Mouse (Mus musculus): ENCODE results near the gene Ephb1.

Ephb1 gene

DNA sequence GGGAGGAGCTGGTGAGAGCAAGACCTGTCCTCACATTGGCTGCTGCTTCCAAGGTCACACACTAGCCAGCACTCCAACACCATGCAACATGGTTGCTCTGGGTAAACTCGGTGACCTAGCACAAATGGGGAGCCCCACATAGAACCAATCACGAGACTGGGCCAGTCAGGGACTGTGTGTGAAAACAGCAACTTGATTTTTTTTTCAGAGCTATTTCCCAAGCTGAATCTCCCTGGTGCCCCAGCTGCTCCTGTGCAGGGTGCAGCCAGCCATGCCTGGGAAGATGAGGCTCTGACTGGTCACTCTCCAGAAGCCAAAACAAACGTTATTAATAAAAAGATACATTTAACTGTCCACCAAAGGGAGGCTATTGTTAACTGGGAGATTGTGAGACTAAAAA is 173.2 kb downstream of the Ephb1 start:
- no peak for DNase-seq (ENCODE audit: low read depth in 2 of 2, low spot score in 2 of 2)

DNA sequence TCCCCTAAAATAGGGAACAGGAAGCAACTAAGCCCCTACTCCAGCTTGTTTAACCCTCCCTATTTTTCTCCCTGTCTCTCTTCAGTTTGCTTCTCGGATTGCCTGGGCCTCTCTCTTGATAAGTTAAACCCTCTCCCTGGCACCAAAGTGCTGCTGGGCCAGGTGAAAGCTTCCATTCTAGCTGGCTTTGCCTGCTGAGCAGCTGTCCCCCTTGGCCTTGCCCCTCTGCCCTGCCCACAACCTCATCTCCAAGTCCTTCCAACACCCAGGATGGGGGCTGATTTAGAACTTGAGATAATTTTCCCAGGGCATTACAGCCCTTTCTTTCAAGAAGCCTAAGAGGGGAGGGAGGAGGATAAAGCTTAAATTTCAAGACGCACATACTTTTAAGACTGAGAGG is 174.0 kb downstream of the Ephb1 start:
- DNase-seq (ENCODE audit: low read depth in 2 of 2, low spot score in 2 of 2), result no peak

DNA sequence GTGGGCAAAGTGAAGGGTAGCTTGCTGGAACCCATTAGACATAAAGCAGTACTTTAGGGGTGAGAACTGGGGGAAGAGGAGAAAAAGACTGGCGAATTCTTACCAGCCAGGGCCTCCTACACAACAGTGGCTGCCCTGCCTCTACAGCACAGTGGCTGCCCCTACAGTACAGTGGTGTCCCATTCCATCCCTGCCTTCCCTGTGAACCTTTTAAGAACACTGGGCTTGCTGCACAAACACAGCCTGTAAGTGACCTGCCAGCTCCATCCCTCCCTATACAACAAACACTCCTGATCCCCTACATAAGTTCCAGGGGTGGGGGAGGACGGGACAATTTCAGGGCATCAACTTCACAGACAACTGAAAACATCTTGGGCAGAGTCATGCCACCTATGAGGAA is 174.4 kb downstream of the Ephb1 start:
- no peak for DNase-seq (ENCODE audit: low read depth in 2 of 2, low spot score in 2 of 2)

DNA sequence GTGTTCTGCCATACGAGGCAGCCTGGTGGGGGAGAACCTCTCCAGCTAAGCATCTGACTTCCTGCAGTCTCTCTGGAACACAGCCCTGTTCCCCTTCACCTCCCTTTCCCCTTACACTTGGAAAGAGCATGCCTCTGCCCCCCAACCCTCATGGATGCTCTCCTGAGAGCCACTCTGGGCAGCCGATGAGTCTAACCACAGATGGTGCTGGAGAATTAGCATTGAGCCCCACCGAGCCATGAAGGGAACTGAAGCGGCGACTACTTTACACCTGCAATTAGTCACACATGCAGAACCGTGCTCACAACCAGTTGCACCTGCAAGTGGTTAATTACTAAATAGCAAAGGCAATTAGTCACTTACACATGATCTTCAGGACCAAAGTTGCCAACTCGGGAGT is 184.8 kb downstream of the Ephb1 start:
- no peak for DNase-seq (ENCODE audit: low read depth in 2 of 2, low spot score in 2 of 2)

DNA sequence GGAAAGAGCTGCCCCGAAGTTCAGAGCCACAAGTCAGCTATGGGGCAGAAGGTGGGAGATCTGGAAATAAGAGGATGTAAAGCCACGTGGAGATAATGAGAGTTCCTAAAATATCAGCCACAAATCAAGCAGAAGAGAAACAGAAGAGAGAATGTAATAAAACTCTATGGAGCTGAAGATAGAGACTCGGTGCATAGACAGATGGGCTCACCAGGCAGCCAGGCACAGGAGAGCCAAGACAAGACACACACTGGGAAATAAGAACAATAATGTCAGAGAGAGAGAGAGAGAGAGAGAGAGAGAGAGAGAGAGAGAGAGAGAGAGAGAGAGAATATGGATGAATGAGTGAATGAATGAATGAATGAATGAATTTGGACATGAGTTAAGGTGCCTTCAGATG is 198.6 kb downstream of the Ephb1 start:
- no peak for DNase-seq (ENCODE audit: low read depth in 2 of 2, low spot score in 2 of 2)

DNA sequence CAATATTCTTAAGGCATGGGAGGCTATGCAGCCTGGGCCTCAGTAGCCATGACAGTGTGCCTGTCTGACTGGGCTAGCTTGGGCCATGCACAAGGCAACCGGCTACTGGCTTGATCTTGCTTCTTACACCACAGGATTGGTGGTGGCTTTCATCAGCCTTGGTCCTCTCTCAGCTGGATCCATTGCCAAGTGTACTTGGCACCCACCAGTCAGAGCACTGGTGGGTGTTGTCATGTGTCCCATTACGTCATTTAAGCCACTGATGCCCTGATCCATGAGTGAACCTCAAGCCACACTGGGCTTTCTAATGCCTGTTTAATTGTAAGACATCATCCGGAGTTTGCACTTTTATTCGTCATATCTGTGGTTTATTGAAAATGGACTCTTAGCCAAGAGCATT is 215.3 kb downstream of the Ephb1 start:
- no peak for DNase-seq (ENCODE audit: low read depth in 2 of 2, low spot score in 2 of 2)

DNA sequence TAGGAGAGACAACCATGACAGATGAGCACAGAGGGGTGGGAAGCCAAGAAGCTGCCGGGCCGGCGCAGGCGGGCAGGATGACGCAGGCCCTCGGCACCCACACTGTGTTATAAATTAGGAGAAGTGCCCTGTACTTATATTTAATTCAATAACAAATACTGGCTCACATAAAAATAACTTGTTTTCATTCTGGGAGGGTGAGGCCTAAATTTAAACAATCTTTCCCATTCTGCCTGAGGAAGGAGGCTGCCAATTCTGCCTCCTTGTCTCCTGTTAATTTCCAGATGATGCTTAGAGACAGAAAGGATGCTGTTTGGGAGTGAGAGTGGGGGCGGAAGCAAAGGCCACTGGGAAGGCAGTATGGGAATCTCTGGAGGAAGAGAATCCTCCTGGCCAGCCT is 215.8 kb downstream of the Ephb1 start:
- no peak for DNase-seq (ENCODE audit: low read depth in 2 of 2, low spot score in 2 of 2)

DNA sequence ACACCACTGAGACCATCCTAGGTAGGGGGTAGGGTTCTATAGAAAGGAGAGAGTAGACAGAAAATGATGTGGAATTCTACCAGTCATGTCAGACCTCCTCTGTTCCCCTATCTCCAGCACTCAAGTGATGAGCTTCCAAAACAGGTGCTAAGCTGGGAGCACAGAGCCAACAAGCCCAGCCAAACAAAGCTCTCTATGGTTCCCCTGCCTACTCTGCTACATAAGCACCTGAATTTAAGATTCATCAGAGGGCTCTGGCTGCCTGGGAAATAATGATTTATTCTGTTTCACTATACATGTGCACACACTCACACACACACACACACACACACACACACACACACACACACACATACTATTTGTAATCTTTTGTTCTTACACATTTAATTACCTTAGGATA is 216.3 kb downstream of the Ephb1 start:
- no peak for DNase-seq (ENCODE audit: low read depth in 2 of 2, low spot score in 2 of 2)

DNA sequence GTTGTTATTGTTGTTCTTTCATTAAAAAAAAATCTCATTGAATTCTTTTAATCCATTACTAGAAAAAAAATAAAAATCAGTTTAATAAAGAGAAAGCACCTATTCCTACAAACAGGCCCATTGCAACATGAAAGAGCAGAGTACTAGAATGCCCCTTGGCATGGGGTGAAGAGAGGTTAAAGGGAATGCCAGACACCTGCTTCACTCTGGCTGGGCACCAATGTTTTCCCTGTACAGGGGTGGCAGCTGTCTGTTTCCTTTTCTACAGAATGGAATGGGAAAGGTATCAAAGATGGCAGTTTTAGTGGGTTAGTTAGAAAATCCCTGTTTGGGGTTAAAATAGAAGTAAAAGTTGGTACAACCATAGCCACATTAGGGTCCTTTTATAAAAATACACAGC is 224.0 kb downstream of the Ephb1 start:
- no peak for DNase-seq (ENCODE audit: low read depth in 2 of 2, low spot score in 2 of 2)

DNA sequence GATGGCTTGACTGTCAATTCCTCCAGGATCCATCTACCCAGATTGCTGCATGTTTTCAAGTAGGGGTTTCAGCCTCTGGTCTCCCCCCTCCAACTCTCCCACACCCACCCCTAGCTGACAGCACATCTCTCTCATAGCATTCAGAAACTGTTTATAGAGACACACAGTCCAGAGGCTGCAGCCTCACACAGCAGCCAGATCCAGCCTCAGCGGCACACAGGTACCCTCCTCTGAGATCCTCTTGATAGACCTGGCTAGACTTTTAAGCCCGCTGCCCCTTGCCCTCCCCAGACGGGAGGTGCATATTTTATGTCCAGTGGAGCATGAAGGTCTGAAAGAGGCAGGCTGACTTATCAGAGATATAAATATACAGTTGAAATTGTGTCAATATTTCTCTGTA is 228.0 kb downstream of the Ephb1 start:
- no peak for DNase-seq (ENCODE audit: low read depth in 2 of 2, low spot score in 2 of 2)

DNA sequence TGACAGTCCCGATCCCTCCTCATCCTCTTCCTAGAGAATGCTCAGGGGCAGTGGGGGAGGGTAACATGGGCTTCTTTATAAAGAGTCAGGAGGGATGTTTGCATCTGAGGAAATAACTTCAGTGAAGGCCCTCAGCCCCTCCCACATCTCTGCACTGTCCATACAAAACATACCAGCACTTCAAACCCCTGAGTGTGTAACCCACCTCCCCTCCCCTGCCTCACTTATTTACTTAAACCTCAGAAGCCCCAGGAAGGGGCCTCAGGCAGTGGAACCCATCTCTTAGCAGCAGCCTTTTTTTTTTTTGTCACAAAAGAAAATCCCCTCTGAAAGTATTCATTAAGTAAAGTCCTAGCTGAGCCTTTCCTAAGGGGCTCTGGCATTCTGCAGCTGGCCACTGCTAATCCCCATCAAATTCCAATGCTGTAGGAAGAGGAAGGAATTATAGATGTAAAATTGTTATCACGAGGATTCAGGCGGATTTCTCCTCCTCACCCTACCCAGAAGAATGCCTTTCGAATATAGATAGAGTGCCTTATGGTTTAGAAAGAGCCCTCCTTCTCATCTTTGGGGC is 231.5 kb downstream of the Ephb1 start:
- no peak for DNase-seq (ENCODE audit: low read depth in 2 of 2, low spot score in 2 of 2)

DNA sequence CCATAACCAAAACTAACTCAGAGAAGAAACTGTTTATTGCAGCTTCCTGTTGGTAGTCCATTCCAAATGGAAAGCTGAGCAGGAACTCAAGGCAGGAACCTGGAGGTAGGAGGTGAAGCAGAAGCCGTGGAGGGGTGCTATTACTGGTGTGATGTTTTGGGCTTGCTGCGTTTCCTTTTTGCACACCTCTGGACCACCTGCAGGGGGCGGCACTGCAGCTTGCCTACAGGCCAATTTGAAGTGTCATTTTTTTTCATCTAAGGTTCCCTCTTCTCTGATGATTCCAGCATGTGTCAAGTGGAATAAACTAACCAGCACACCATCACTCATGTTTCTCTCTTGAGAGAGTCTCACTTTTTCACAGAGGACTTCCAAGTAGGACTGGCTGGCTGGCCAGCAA is 235.1 kb downstream of the Ephb1 start:
- no peak for DNase-seq (ENCODE audit: low read depth in 2 of 2, low spot score in 2 of 2)

DNA sequence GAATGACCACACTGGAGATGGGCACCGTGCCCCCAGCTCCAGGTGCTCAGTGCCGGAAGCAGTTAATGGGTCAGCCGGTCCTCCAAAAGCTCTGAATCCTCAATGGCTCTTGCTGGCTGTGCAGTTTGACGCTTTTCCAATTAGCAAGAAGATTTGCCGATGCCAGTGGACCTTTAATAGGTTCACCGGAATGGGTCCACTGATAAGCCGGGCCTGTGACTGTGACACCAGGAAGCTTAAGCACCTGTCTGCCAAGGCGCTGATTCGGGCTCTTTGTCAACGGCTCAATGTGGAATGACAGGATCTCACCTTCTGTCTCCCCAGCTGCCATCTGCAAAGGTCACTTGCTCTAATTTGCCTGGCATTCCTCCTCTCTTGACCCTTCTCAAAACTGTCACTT is 239.2 kb downstream of the Ephb1 start:
- DNase-seq (ENCODE audit: low read depth in 2 of 2, low spot score in 2 of 2), result no peak

DNA sequence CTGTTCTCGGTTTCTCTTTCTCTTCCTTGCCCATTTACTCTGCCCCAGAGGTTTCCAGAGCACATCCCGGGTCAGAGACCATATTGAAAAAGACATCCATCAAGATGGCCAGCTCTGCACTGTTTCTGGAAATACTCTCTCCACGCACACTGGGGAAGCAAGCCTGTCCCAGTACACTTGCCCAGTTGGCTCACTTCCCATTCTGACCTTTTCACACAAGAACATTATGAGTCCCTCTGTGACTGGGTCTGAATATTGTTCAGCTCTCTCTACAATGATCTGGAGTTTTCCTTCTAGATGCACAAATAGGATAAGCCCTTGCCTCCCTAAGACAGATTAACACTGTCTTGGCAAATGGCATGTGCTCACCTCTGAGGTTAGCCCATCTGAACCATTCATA is 243.0 kb downstream of the Ephb1 start:
- DNase-seq (ENCODE audit: low read depth in 2 of 2, low spot score in 2 of 2), result no peak

DNA sequence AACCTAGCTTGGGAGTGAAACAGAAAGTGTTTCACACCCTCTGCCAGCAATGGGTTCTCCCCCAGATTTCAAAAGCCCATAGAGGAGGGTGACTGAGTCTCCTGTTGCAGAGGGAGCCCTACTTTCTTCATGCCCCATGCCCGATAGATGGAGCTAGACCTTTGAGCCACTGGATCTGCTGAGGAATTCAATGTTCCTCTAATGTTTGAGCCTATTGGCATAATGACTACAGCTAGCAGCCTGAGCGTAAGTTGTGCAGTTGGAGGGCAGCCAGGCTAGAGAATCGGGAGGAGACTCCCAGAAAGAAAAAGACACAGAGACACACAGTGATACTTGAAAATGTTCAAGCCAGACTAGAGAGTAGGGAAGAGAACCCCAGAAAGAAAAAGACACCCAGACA is 246.5 kb downstream of the Ephb1 start:
- no peak for DNase-seq (ENCODE audit: low read depth in 2 of 2, low spot score in 2 of 2)

DNA sequence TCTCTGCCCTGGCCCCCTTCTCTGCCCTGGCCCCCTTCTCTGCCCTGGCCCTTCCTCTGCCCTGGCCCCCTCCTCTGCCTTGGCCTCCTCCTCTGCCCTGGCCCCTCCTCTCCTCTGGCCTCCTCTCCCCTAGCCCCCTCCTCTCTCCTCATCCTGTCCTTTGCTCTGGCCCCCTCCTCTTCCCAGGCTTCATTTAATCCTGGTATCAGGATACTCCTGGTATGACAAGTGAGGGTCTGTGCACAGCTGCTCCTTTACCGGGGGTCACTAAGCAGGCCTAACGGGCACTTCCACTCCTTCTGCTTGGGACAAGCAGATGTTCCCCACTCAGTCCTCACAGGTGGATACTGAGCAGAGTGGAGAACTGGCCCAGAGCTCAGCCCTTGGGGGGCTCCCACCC is 247.3 kb downstream of the Ephb1 start:
- DNase-seq (ENCODE audit: low read depth in 2 of 2, low spot score in 2 of 2), result no peak

DNA sequence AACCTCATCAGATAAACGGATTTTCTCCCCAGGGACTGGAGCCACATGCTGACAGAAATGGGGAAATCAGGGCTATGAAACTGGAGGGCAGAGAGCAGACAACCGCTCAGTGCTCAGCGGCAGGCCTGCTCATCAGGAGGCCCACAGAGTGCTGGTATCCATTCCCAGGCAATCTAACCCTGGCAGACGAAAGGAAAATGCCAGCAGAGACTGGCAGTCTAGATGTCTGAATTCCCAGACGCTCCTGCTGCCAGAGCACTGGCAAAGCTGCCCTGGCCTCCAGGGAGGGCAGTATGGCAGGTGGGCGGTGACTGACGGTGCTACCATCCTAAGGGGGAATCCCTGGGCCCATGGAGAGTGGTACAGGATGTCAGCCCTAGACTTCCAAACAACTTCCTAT is 257.7 kb downstream of the Ephb1 start:
- no peak for DNase-seq (ENCODE audit: low read depth in 2 of 2, low spot score in 2 of 2)

DNA sequence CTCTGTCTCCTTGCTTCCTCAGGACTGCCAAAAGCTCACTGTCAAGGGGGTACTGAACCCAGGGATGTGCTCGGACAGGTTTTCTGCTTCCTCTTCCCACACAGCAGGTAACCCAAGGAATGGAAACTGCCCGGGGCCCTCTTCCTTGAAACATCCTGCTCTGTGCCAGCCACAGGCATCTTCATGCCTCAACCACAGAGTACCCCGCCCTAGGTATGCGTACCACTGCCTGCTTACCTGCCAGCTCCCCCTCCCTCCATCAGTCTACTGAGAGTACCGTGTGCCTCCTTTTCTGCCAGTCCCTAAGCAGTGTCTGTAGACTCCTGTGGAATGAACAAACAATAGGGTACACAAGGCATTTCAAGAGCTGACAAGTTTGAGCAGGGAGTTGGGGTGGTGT is 265.9 kb downstream of the Ephb1 start:
- no peak for DNase-seq (ENCODE audit: low read depth in 2 of 2, low spot score in 2 of 2)

DNA sequence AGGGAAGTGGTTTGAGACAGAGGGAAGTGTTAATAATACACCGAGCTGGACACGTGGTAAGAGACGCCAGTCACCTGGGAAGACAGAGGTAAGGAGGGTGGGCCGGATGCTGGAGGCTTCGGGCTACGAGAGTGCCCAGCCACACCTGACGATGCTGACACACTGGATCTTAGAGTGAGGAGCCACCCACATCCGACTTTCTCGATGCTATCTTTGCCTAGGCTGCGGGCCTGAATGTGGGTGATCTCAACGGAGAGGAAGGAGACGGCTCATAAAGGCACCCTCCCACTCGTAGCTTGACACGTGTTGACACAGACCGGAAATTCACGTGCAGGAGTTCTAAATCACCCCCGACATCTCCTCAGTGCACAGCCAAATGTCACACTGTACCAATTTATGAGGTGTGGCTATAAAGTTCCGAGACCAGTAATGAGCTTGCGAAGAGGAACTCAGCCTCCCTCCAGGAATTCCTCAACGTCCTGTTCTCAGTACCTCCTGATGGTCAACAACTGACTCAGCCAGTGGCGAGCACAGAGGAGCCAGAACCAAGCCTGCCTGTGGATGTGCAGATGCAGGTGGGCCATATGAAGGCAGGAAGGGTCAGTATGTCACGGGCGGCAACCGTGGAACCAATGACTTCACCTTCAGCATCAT is 268.3 kb downstream of the Ephb1 start:
- DNase-seq (ENCODE audit: low read depth in 2 of 2, low spot score in 2 of 2), result no peak

DNA sequence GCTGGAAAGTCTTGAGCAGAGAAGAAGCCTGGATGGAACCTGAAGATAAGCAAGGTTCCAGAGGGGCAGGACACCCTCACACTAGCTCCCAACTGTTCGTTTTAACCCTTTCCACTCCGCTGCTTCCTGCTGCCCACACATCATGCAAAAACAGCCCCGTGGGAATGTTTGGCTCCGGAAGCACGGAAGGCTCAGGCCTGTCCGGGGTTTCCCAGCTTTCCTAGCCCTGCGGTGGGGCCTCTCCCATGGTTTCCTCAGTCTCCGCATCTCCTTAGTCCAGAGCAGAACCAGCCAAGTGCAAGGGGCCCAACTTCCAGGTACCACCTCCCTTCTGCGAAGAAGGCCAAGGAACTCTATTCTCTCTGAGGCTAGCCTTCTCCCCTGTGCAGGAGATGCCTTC is 269.0 kb downstream of the Ephb1 start:
- no peak for DNase-seq (ENCODE audit: low read depth in 2 of 2, low spot score in 2 of 2)

DNA sequence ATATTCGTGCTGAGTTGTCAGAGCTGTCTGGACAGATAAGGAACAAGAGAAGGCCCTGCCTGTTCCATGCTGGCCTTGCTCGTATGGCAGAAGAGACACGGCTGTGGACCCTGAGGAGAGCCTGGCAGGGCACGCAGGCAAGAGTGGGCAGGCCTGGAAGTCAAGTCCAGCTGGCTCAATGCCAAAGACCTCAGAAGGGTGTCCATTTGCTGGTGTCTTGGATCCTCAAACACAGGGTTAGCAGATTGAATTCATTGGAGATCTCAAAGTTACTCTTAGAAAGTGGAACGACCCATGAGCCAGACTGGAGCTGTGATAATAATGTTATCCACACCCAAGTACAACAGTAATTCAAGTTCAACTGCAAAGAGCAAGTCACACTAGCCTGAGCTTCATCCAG is 273.6 kb downstream of the Ephb1 start:
- DNase-seq (ENCODE audit: low read depth in 2 of 2, low spot score in 2 of 2), result no peak

DNA sequence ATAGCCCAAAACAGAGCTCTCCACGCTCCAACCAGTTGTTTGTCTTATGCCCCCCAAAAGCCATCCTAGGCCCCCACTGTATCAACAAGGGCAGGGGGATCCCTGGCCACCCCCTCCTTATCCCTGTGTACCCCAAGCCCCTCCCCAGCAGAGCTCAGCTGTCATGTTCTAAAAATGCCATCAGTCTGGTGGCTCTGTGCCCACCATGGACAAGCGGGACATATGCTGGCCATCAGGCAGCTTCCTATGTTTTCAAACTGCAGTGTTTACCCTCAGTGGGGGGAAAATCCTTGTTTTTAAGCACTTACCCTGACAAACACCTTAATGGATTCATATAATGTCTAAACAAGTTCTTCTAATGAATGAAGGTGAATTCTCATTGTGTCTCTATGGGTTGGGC is 275.3 kb downstream of the Ephb1 start:
- DNase-seq (ENCODE audit: low read depth in 2 of 2, low spot score in 2 of 2), result no peak

DNA sequence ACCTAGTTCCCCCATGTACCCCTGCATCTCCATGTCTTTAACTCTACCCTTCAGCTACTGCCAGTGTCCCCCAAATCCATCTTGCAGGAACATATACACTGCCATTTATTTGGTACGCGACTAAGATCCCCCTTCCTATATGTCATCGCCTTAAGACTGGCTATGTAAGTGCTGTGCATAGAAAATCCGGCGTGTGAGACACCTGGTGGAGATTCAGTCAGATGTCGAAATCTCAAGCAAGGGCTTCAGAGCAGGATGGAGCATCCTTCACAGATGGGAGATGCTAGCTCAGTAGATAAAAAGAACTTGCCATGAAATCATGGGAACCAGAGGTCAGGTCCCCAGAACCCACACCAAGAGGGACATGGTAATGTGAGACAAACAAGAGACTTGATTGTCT is 276.3 kb downstream of the Ephb1 start:
- DNase-seq (ENCODE audit: low read depth in 2 of 2, low spot score in 2 of 2), result no peak

DNA sequence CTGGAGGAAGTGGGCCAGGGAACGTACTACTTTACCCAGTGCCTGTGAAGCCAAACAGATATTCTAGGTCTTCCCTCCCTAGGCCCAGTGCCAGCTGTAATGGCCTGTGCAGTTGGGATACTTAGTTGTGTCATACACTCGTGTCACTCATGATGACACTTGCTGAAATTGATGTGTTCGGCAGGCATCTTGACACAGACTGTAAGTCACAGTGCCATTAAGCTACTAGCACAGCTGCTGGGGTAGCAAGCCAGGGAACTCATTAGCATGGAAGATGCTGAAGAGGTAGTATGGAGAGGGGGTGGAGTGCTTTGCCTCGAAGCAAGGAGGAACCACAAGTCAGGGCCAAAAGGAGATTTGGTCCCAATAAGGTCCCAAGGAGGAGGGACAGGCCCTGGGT is 279.0 kb downstream of the Ephb1 start:
- DNase-seq (ENCODE audit: low read depth in 2 of 2, low spot score in 2 of 2), result no peak

Measured in CD8-positive naive resting alpha-beta T cell, adult 2 months (primary cell).